In genomic region chr12:57413833-57414232, GRCm38 (mm10) we compare ENCODE assay signal across 23 mouse cellular contexts.
"Had no signal": no experiment of that assay in that cellular context is flagged by ENCODE, and none has a peak within 500 bp of the region (broad histone marks: within the 10 kb centered on the region; RNA-seq: fewer than 3 reads in every experiment).

No protein-coding gene starts in this region.

- H3K27ac ChIP-seq: layer of hippocampus, adult 2 months; limb, embryonic 10.5 days; limb, embryonic 13.5 days; liver, embryonic 12.5 days; liver, embryonic 15.5 days; midbrain, embryonic 10.5 days; midbrain, embryonic 13.5 days; neural tube, embryonic 13.5 days had no signal

- H3K36me3 ChIP-seq: limb, embryonic 10.5 days; limb, embryonic 13.5 days; liver, embryonic 12.5 days; liver, embryonic 15.5 days; midbrain, embryonic 10.5 days; midbrain, embryonic 13.5 days; neural tube, embryonic 13.5 days had no signal

- H3K9me3 ChIP-seq: limb, embryonic 10.5 days; limb, embryonic 13.5 days; liver, embryonic 12.5 days; liver, embryonic 15.5 days; megakaryocyte, embryonic 14.5 days; midbrain, embryonic 10.5 days; midbrain, embryonic 13.5 days; neural tube, embryonic 13.5 days had no signal

- ATAC-seq: liver, embryonic 12.5 days; lung, postnatal 0 days; midbrain, embryonic 13.5 days; midbrain, embryonic 16.5 days had no signal

- DNase-seq: kidney, adult 2 months; kidney, postnatal 14 days; kidney, postnatal 4 days; layer of hippocampus, adult 9-11 months; lung, adult 2 months; lung, postnatal 36 days; retina, postnatal 1 day; right cerebral cortex, postnatal 25 days; spleen, adult 18-20 months; thymus, adult 18-20 months; thymus, postnatal 36 days had no signal

- H3K4me2 ChIP-seq: limb, embryonic 13.5 days; liver, embryonic 12.5 days; liver, embryonic 15.5 days; midbrain, embryonic 13.5 days; neural tube, embryonic 13.5 days had no signal

- H3K9ac ChIP-seq: limb, embryonic 13.5 days; liver, embryonic 12.5 days; liver, embryonic 15.5 days; midbrain, embryonic 13.5 days; neural tube, embryonic 13.5 days had no signal

- H3K4me3 ChIP-seq: layer of hippocampus, adult 2 months; limb, embryonic 10.5 days; limb, embryonic 13.5 days; liver, embryonic 12.5 days; liver, embryonic 15.5 days; megakaryocyte, embryonic 14.5 days; midbrain, embryonic 10.5 days; midbrain, embryonic 13.5 days; myocyte; neural tube, embryonic 13.5 days had no signal

- H3K4me1 ChIP-seq: limb, embryonic 10.5 days; limb, embryonic 13.5 days; liver, embryonic 12.5 days; liver, embryonic 15.5 days; megakaryocyte, embryonic 14.5 days; midbrain, embryonic 10.5 days; midbrain, embryonic 13.5 days; neural tube, embryonic 13.5 days had no signal

- H3K27me3 ChIP-seq: limb, embryonic 13.5 days; liver, embryonic 12.5 days; liver, embryonic 15.5 days; megakaryocyte, embryonic 14.5 days; midbrain, embryonic 13.5 days; neural tube, embryonic 13.5 days had no signal
